Mouse (Mus musculus) G1E (cell line): ENCODE measurements around the gene Wnt1.

Source experiments
- CTCF ChIP-seq: IDR thresholded peaks from 2 replicates; pipeline ENCODE4 v1.5.1; 2012; ENCODE audit warnings: low read depth, low read length, inconsistent platforms, mixed read lengths
- GATA1 ChIP-seq: IDR thresholded peaks from 2 replicates; pipeline ENCODE4 v1.6.1; 2012; ENCODE audit warnings: borderline replicate concordance, low read length, inconsistent platforms, mixed read lengths
- GATA2 ChIP-seq: IDR thresholded peaks from 2 replicates; pipeline ENCODE4 v1.6.1; 2012; ENCODE audit warnings: low read depth, low read length, inconsistent platforms, borderline replicate concordance
- POLR2AphosphoS5 ChIP-seq: IDR thresholded peaks from 2 replicates; pipeline ENCODE4 v1.6.1; 2012; ENCODE audit warnings: low read depth, low read length, inconsistent platforms; ENCODE audit not compliant: insufficient replicate concordance
- TAL1 ChIP-seq: conservative IDR thresholded peaks from 2 replicates; pipeline ENCODE4 v1.6.1; 2012; ENCODE audit warnings: low read depth, low read length, inconsistent platforms, mixed read lengths

DNA sequence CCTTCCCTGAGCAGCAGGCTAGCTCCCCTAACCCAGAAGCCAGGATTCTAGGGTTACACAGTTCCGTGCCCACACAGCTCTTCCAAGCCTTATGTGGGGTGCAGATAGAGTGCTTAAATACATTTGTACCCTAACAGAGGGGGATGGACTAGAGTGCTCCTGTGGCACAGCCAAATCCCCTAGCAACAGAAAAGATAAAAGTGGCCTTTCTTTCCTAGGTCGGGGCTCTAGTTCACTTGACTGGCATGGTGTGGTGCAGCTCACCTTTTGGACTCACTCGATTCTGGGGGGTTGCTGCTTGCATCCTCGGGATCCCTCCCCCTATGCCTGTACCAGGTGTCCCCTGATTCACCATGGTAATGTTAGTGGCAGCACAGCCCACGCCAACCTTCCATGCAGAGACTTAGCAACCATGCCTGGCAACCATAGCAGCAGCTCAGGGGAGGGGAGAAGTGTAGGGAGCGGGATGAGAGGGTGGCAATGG is 19.0 kb downstream of the Wnt1 start:
- TF ChIP-seq CTCF, result no peak
- no peak for TF ChIP-seq GATA1
- TF ChIP-seq TAL1, result no peak
- TF ChIP-seq GATA2, result no peak
- no peak for TF ChIP-seq POLR2AphosphoS5
